Mouse (Mus musculus) gastrocnemius, adult 2 months (tissue): ENCODE results near the gene L3mbtl1. TPM values are rescaled to one million over a fixed set of nuclear protein-coding genes. Genes with fewer than 3 reads are reported as not detected.

ENCODE experiments used
- DNase-seq: peaks from one replicate; pipeline ENCODE4 v3.0.0; 2022
- H3K27ac ChIP-seq: fragments of 200-600 bp; 2 replicates; pipeline ENCODE4 v1.8.1; 2022; ENCODE audit warnings: mild to moderate bottlenecking
- H3K4me3 ChIP-seq: fragments of 200-600 bp; 2 replicates; pipeline ENCODE4 v1.8.1; 2022; ENCODE audit warnings: mild to moderate bottlenecking, moderate library complexity
- CTCF ChIP-seq: fragments of 200-600 bp; IDR thresholded peaks from 2 replicates; pipeline ENCODE4 v1.8.1; 2022; ENCODE audit warnings: antibody characterized with exemption, mild to moderate bottlenecking, moderate library complexity
- intact Hi-C: fragments of 180-260 bp; cut with DNase I; formaldehyde crosslinking; loops from one replicate; pipeline ENCODE4 v1.15.1; 2025
- total RNA-seq, 2 experiments: library from RNA; stranded (reverse); gene quantifications; 2 replicates each; pipeline ENCODE4 v1.2.3; 2021

Gene L3mbtl1
- total RNA-seq, 2 experiments from 2014 or later = not detected

- no peak for TF ChIP-seq CTCF
- Histone ChIP-seq H3K4me3 (no peak overlapping the region), H3K27ac (no peak overlapping the region)
- no peak for DNase-seq
- intact Hi-C loops = no loop called here
Measured at GRCm38 (mm10) chr2:162986764-162987163, 43.5 kb downstream of the L3mbtl1 start.

- no peak for DNase-seq
- no peak within 1 kb of the TSS for H3K27ac ChIP-seq
- TF ChIP-seq CTCF = no peak
- no peak within 1 kb of the TSS for H3K4me3 ChIP-seq
- intact Hi-C loops = no loop called here
Measured at GRCm38 (mm10) chr2:162987218-162987617, 43.9 kb downstream of the L3mbtl1 start, which contains the start of gene Sgk2. Gene Sgk2, plus strand, starts transcription at chr2:162987330.

GRCm38 (mm10) chr2:162988235-162988634 is 45.0 kb downstream of the L3mbtl1 start:
- no peak for TF ChIP-seq CTCF
- Histone ChIP-seq H3K27ac (no peak overlapping the region), H3K4me3 (no peak overlapping the region)
- DNase-seq = no peak
- intact Hi-C loops = no loop called here

GRCm38 (mm10) chr2:162991394-162992083 is 48.3 kb downstream of the L3mbtl1 start:
- no peak overlapping the region for H3K4me3 ChIP-seq
- intact Hi-C loops = no loop called here
- DNase-seq = no peak
- TF ChIP-seq CTCF = no peak
- H3K27ac ChIP-seq = no peak overlapping the region

GRCm38 (mm10) chr2:162992084-162992437 is 48.8 kb downstream of the L3mbtl1 start:
- H3K4me3 ChIP-seq = no peak overlapping the region
- intact Hi-C loops = no loop called here
- DNase-seq = no peak
- TF ChIP-seq CTCF = no peak
- no peak overlapping the region for H3K27ac ChIP-seq

- intact Hi-C loops = no loop called here
- no peak for DNase-seq
- Histone ChIP-seq H3K27ac (no peak overlapping the region), H3K4me3 (no peak overlapping the region)
- no peak for TF ChIP-seq CTCF
Measured at GRCm38 (mm10) chr2:162993881-162994616, 50.8 kb downstream of the L3mbtl1 start.

GRCm38 (mm10) chr2:162998528-162999230 is 55.4 kb downstream of the L3mbtl1 start:
- peak overlapping the region; percentile 10; the same call in 1 of the 2 replicates for H3K4me3 ChIP-seq
- intact Hi-C loops = loop anchor here (1.0 kb wide), 1 partner anchor 76 kb away; no protein-coding TSS in a partner anchor
- peak; percentile 92 for TF ChIP-seq CTCF
- no peak overlapping the region for H3K27ac ChIP-seq
- DNase-seq = peak; percentile 47

GRCm38 (mm10) chr2:162999744-163000143 is 56.5 kb downstream of the L3mbtl1 start:
- intact Hi-C loops = loop anchor here (1.0 to 5.0 kb wide), 2 partner anchors 32 to 77 kb away; no protein-coding TSS in a partner anchor
- Histone ChIP-seq H3K27ac (no peak overlapping the region), H3K4me3 (no peak overlapping the region)
- peak; percentile 71 for TF ChIP-seq CTCF
- peak; percentile 47 for DNase-seq

- no peak for TF ChIP-seq CTCF
- Histone ChIP-seq H3K4me3 (no peak overlapping the region), H3K27ac (no peak overlapping the region)
- DNase-seq = no peak
- intact Hi-C loops = loop anchor here (5.0 kb wide), 1 partner anchor 34 kb away; no protein-coding TSS in a partner anchor
Measured at GRCm38 (mm10) chr2:163001071-163001470, 57.8 kb downstream of the L3mbtl1 start.

GRCm38 (mm10) chr2:163007299-163007698 is 64.0 kb downstream of the L3mbtl1 start:
- intact Hi-C loops = no loop called here
- TF ChIP-seq CTCF = no peak
- no peak overlapping the region for H3K4me3 ChIP-seq
- H3K27ac ChIP-seq = no peak overlapping the region
- no peak for DNase-seq

GRCm38 (mm10) chr2:163016916-163017743 is 73.9 kb downstream of the L3mbtl1 start, which contains the start of gene Ift52:
Gene Ift52, plus strand, starts transcription at chr2:163017354.
- intact Hi-C loops = loop anchor here (5.0 kb wide), 1 partner anchor 85 kb away; the partner anchor contains the start of gene Srsf6
- Histone ChIP-seq H3K27ac (peak within 1 kb of the TSS; percentile 90), H3K4me3 (peak within 1 kb of the TSS; percentile 93)
- peak; percentile 92 for DNase-seq
- no peak for TF ChIP-seq CTCF

Other genes with a start within 250 kb of the L3mbtl1 start
- gene Srsf6, start 11.9 kb upstream of the L3mbtl1 start, total RNA-seq = 10 to 100 TPM; 45.6 to 46.1 TPM
- gene Sgk2, start 43.9 kb downstream of the L3mbtl1 start, total RNA-seq = not detected
- 10 to 100 TPM; 13.2 to 15.1 TPM for gene Ift52, start 73.9 kb downstream of the L3mbtl1 start, total RNA-seq
- gene Mybl2, start 111.2 kb downstream of the L3mbtl1 start, total RNA-seq = not detected
- gene Gtsf1l, start 144.4 kb downstream of the L3mbtl1 start, total RNA-seq = not detected